Mouse (Mus musculus) kidney, embryonic 14.5 days (tissue): Measurements from ENCODE around the gene Anp32b. TPM values are rescaled to one million over a fixed set of nuclear protein-coding genes. Genes with fewer than 3 reads are reported as not detected.

Experiments
- ATAC-seq: fragments of 200-750 bp; cut with Nextera tagmentation; 2 replicates; pipeline ENCODE4 v1.8.0; 2017; ENCODE audit warnings: moderate number of reproducible peaks, mild to moderate bottlenecking, moderate TSS enrichment, moderate library complexity; ENCODE audit not compliant: low FRiP score, low TSS enrichment
- H3K27ac ChIP-seq: fragments of 300-500 bp; sonication (generic); 2 replicates; pipeline ENCODE4 v1.5.1; 2014; ENCODE audit warnings: low read depth, mild to moderate bottlenecking, low read length, moderate library complexity, mixed read lengths
- H3K27me3 ChIP-seq: fragments of 300-500 bp; sonication (generic); 2 replicates; pipeline ENCODE4 v1.6.1; 2014; ENCODE audit warnings: mild to moderate bottlenecking, low read length; ENCODE audit not compliant: control insufficient read depth, insufficient read depth
- H3K36me3 ChIP-seq: fragments of 300-500 bp; sonication (generic); 2 replicates; pipeline ENCODE4 v1.6.1; 2014; ENCODE audit warnings: low read length, mixed read lengths; ENCODE audit not compliant: control insufficient read depth, insufficient read depth
- H3K4me1 ChIP-seq: fragments of 300-500 bp; sonication (generic); 2 replicates; pipeline ENCODE4 v1.6.1; 2014; ENCODE audit warnings: low read length, mixed read lengths; ENCODE audit not compliant: control insufficient read depth, insufficient read depth
- H3K4me2 ChIP-seq: fragments of 300-500 bp; sonication (generic); replicated peaks from 2 replicates; pipeline ENCODE4 v1.6.1; 2014; ENCODE audit warnings: low read depth, mild to moderate bottlenecking, low read length
- H3K4me3 ChIP-seq: fragments of 300-500 bp; sonication (generic); 2 replicates; pipeline ENCODE4 v1.5.1; 2014; ENCODE audit warnings: mild to moderate bottlenecking, low read length
- H3K9ac ChIP-seq: fragments of 300-500 bp; sonication (generic); 2 replicates; pipeline ENCODE4 v1.6.1; 2014; ENCODE audit warnings: low read depth, mild to moderate bottlenecking, low read length, moderate library complexity
- H3K9me3 ChIP-seq: fragments of 300-500 bp; sonication (generic); 2 replicates; pipeline ENCODE4 v1.6.1; 2016; ENCODE audit warnings: low read length; ENCODE audit not compliant: control insufficient read depth
- WGBS: fragments of 180-500 bp; shearing (Covaris S2); extraction: QIAGEN DNeasy Blood & Tissue Kit; methylation state at CpG from one replicate; pipeline ENCODE4 v1.1.7; 2014; 5-methylcytosine and 5-hydroxymethylcytosine counted together
- polyA plus RNA-seq: library from polyadenylated mRNA; unstranded; fragments of >200 nt; fragmentation: Nextera tagmentation; extraction: Ambion mirVana; gene quantifications from 2 replicates; pipeline ENCODE4 v1.2.1, GENCODE M21; 2014

Anp32b gene
- polyA plus RNA-seq, 1 experiment from 2014 or later, result 378 TPM

- Histone ChIP-seq H3K9me3 (no peaks in the 10 kb centered on the region), H3K27me3 (no peaks in the 10 kb centered on the region), H3K27ac (no peak overlapping the region), H3K4me1 (no peaks in the 10 kb centered on the region), H3K4me3 (no peak overlapping the region), H3K36me3 (no peaks in the 10 kb centered on the region), H3K4me2 (no peak overlapping the region), H3K9ac (no peak overlapping the region)
- no peak for ATAC-seq
- 62% methylated on average over 8 of the region's 8 CpGs for WGBS
These were observed 28.1 kb upstream of the Anp32b start for GRCm38 (mm10) chr4:46422625-46423024.

GRCm38 (mm10) chr4:46428903-46429499 is 21.7 kb upstream of the Anp32b start:
- Histone ChIP-seq H3K9ac (no peak overlapping the region), H3K36me3 (no peaks in the 10 kb centered on the region), H3K9me3 (no peaks in the 10 kb centered on the region), H3K4me2 (no peak overlapping the region), H3K27ac (no peak overlapping the region), H3K4me1 (no peaks in the 10 kb centered on the region), H3K27me3 (no peaks in the 10 kb centered on the region), H3K4me3 (no peak overlapping the region)
- WGBS, result 68% methylated on average over 10 of the region's 10 CpGs
- no peak for ATAC-seq

GRCm38 (mm10) chr4:46432339-46433036 is 18.2 kb upstream of the Anp32b start:
- WGBS, result 83% methylated on average over 12 of the region's 12 CpGs
- Histone ChIP-seq H3K27ac (no peak overlapping the region), H3K9ac (no peak overlapping the region), H3K4me3 (no peak overlapping the region), H3K36me3 (no peaks in the 10 kb centered on the region), H3K27me3 (no peaks in the 10 kb centered on the region), H3K9me3 (no peaks in the 10 kb centered on the region), H3K4me1 (no peaks in the 10 kb centered on the region), H3K4me2 (no peak overlapping the region)
- ATAC-seq, result no peak

GRCm38 (mm10) chr4:46442501-46442900 is 8.2 kb upstream of the Anp32b start:
- no peak for ATAC-seq
- no peaks in the 10 kb centered on the region for H3K9me3 ChIP-seq
- no peaks in the 10 kb centered on the region for H3K27me3 ChIP-seq
- no peak overlapping the region for H3K9ac ChIP-seq
- H3K4me2 ChIP-seq, result no peak overlapping the region
- WGBS, result 52% methylated on average over 4 of the region's 4 CpGs
- no peaks in the 10 kb centered on the region for H3K36me3 ChIP-seq
- no peak overlapping the region for H3K4me3 ChIP-seq
- no peak overlapping the region for H3K27ac ChIP-seq
- no peaks in the 10 kb centered on the region for H3K4me1 ChIP-seq

GRCm38 (mm10) chr4:46445237-46445945 is 5.3 kb upstream of the Anp32b start:
- no peak for ATAC-seq
- no peak overlapping the region for H3K9ac ChIP-seq
- H3K36me3 ChIP-seq, result no peaks in the 10 kb centered on the region
- no peak overlapping the region for H3K4me2 ChIP-seq
- H3K4me1 ChIP-seq, result no peaks in the 10 kb centered on the region
- WGBS, result 38% methylated on average over 9 of the region's 9 CpGs
- H3K27me3 ChIP-seq, result no peaks in the 10 kb centered on the region
- H3K9me3 ChIP-seq, result no peaks in the 10 kb centered on the region
- H3K4me3 ChIP-seq, result no peak overlapping the region
- H3K27ac ChIP-seq, result no peak overlapping the region

- H3K9me3 ChIP-seq, result no peaks in the 10 kb centered on the region
- no peak for ATAC-seq
- H3K27ac ChIP-seq, result no peak overlapping the region
- H3K36me3 ChIP-seq, result no peaks in the 10 kb centered on the region
- H3K9ac ChIP-seq, result no peak overlapping the region
- no peaks in the 10 kb centered on the region for H3K27me3 ChIP-seq
- no peak overlapping the region for H3K4me3 ChIP-seq
- no peaks in the 10 kb centered on the region for H3K4me1 ChIP-seq
- no peak overlapping the region for H3K4me2 ChIP-seq
- 76% methylated on average over 1 of the region's 1 CpGs for WGBS
These were observed 3.2 kb upstream of the Anp32b start for GRCm38 (mm10) chr4:46447461-46447860.

GRCm38 (mm10) chr4:46448886-46449285 is 1.8 kb upstream of the Anp32b start:
- no peaks in the 10 kb centered on the region for H3K27me3 ChIP-seq
- no peak overlapping the region for H3K4me2 ChIP-seq
- H3K4me3 ChIP-seq, result no peak overlapping the region
- H3K9ac ChIP-seq, result no peak overlapping the region
- H3K4me1 ChIP-seq, result peaks cover 9% of the 10 kb centered on the region
- no peak for ATAC-seq
- no peaks in the 10 kb centered on the region for H3K9me3 ChIP-seq
- 58% methylated on average over 6 of the region's 6 CpGs for WGBS
- H3K27ac ChIP-seq, result no peak overlapping the region
- H3K36me3 ChIP-seq, result no peaks in the 10 kb centered on the region

GRCm38 (mm10) chr4:46450020-46450518 is 633 bp upstream of the Anp32b start:
- no peaks in the 10 kb centered on the region for H3K9me3 ChIP-seq
- peak overlapping the region; percentile 96 for H3K4me3 ChIP-seq
- H3K27ac ChIP-seq, result peak overlapping the region; percentile 99
- no peaks in the 10 kb centered on the region for H3K27me3 ChIP-seq
- H3K4me1 ChIP-seq, result peaks cover 11% of the 10 kb centered on the region
- peak overlapping the region; percentile 58 for H3K4me2 ChIP-seq
- peak overlapping the region; percentile 100 for H3K9ac ChIP-seq
- no peaks in the 10 kb centered on the region for H3K36me3 ChIP-seq
- WGBS, result 31% methylated on average over 7 of the region's 7 CpGs
- no peak for ATAC-seq
